Mouse (Mus musculus): ENCODE measurements around the gene Bsn.

The Bsn gene

GRCm38 (mm10) chr9:108125731-108126130 lies 64.5 kb downstream of the Bsn start:
- peak; percentile 44 for DNase-seq (ENCODE audit: low spot score)

- no peak for DNase-seq (ENCODE audit: low spot score)
These were observed 66.3 kb downstream of the Bsn start for GRCm38 (mm10) chr9:108123916-108124315.

GRCm38 (mm10) chr9:108121170-108121969 lies 68.8 kb downstream of the Bsn start:
- DNase-seq (ENCODE audit: low spot score) = no peak

GRCm38 (mm10) chr9:108120671-108121070 lies 69.5 kb downstream of the Bsn start:
- no peak for DNase-seq (ENCODE audit: low spot score)

GRCm38 (mm10) chr9:108119891-108120411 lies 70.2 kb downstream of the Bsn start:
- DNase-seq (ENCODE audit: low spot score) = no peak

- DNase-seq (ENCODE audit: low spot score) = no peak
These were observed 73.0 kb downstream of the Bsn start for GRCm38 (mm10) chr9:108117143-108117542.

- no peak for DNase-seq (ENCODE audit: low spot score)
These were observed 74.7 kb downstream of the Bsn start for GRCm38 (mm10) chr9:108115290-108116077.

DNA sequence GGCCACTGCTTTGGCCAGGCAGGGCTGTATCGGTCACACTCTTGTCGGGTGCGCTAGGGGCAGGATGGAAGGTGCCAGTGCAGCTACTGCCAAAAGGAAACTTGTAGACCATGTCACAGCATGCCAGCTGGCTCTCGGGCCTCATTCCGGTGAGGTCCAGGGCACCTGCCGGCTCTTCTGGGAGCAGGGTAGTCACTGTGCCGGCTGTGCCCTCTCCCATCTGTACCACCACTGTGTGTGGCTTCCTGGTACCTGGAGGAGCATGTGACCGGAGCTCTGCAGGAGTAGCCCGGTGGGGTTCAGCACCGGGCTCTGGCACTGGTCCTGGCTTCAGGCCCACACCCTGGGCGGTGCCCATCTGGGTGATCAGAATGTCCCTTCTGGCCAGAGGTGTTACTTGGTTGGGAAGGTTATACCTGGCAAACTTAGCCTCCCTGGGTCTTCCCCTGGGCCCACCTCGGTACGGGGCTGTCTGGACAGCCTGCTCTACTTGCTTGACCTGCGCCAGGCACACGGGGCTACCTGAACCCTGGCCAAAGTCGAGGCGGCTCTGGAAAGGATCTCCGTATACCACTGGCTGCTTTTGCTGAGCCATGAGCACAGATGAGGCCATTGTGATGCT lies 77.4 kb downstream of the Bsn start:
- no peak for DNase-seq (ENCODE audit: low spot score)

- DNase-seq (ENCODE audit: low spot score) = no peak
These were observed 78.5 kb downstream of the Bsn start for GRCm38 (mm10) chr9:108111593-108112121.

GRCm38 (mm10) chr9:108111101-108111592 lies 79.0 kb downstream of the Bsn start:
- DNase-seq (ENCODE audit: low spot score) = no peak

- DNase-seq (ENCODE audit: low spot score) = no peak
These were observed 80.0 kb downstream of the Bsn start for GRCm38 (mm10) chr9:108110160-108110559.

- no peak for DNase-seq (ENCODE audit: low spot score)
These were observed 82.3 kb downstream of the Bsn start for GRCm38 (mm10) chr9:108107867-108108266.

DNA sequence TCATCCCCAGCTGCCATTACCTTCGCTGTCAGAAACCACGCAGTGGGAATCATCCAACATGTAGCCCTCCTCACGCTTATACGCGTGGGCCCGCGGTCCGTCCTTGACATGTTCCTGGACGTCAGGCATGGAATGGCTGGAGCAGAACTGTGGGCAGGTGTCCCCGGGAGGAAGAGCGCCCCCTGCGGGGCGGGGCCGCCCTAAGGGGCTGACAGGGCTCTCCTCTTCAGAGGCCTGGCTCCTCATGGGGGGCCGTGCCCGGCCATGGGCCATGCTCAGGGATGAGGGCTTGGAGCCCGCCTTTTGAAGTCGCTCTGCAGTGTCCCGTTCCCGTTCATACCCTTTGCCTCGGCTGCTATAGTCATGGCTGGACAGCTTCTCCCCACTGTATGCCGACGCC lies 84.1 kb downstream of the Bsn start:
- no peak for DNase-seq (ENCODE audit: low spot score)

DNA sequence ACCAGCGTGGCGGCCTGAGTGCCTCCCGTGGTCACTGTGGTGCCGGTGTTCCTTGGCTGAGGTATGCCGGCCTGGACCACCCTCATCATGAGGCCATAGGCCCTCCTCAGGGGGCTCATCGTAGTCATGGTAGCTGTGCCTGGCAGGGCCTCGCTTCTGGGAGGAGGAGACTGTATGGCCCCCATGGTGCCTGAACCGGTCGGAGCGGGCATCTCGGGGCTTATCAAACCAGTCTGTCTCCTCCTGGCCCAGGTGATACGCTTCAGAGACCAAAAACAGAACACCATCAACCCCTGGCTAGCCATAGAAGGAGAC lies 84.7 kb downstream of the Bsn start:
- no peak for DNase-seq (ENCODE audit: low spot score)

- DNase-seq (ENCODE audit: low spot score) = no peak
These were observed 85.2 kb downstream of the Bsn start for GRCm38 (mm10) chr9:108104766-108105548.

DNA sequence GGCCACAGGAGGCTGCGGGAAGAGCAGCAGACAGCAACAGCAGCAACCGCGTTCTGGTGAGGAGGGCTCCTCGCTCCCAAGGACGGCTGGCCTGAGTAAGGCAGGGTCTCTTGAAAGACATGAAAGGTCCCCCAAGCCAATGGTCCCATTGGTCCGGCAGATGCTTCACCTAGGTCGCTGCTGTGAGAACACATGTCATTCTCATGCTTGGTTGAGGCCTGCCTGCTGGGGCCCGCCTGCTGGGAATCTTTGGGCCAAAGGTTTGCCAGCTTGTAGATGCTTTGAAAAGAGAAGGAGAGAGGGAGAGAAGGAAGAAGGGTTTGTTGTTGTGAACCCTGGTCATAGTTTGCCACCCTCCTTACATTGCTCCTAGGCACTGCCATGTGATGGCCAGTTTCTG lies 90.6 kb downstream of the Bsn start:
- no peak for DNase-seq (ENCODE audit: low spot score)

DNA sequence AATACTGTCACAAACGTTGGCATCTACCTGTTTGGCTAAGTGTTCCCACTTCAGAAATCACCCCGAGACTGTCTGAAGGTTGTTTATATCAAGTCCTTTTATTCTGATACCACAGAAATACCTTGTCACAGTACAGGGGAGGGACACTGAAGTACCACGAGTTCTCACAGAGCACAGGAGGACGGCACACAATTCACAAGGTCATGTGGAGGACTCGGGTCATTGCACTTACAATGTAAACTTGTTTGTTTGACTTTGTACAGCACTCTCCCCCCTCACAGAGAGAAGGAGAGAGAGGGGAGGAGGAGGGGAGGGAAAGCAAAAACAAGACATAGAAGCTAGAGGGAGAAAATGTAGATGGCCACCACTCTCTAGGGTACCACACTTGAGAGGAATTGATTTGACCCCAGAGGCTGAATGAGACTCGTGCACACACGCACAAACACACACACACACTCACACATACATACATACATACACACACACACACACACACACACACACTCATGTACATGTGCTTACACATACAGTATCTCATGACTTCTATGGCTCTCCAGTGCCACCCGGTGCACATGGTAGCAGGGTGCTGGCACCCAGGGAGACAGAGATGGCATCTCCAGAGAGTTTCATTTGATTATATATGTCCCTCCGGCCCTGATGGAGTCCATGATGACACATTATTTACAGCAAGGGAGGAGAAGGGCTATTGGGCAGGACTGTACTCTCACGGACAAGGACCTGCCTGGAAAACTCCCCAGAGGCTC lies 94.1 kb downstream of the Bsn start:
- DNase-seq (ENCODE audit: low spot score) = no peak

- peak; percentile 79 for DNase-seq (ENCODE audit: low spot score)
These were observed 94.7 kb downstream of the Bsn start for GRCm38 (mm10) chr9:108095518-108095917.

- no peak for DNase-seq (ENCODE audit: low spot score)
These were observed 95.2 kb downstream of the Bsn start for GRCm38 (mm10) chr9:108094998-108095411.

DNA sequence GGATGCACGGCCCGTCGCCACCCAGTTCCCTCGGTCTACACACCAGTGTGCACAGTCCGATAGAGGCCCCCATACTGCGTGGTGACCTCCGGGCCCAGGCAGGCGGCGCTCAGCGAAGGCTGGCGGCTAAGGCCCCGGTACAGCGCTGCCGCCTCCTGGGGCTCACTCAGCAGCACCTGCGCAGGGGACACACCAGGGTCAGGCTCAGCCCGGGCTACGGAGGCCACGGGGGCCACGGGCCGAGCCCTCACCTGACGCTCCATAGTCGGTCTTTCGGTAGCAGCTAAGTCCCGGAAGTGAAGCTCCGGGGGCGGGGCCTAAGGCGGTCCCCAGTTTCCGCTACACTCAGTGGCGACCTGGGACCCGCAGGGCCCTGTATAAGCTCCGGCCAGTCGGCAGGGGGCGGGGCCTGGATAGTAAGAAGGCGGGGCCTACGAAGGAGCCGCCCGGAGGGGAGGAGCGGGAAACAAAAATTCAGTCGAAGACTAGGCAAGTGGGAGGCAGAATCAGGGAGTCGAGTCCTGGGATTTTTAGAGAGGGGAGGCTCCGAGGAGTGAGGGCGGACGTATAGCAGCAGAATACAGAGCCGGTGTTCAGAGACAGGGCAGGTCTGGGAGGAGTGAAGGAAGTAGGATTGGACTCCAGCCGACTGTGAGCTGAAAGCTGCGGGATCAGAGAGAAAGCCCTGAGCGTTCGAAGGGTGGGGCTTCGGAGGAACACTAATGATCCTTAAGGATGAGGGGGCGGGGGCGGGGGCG lies 95.8 kb downstream of the Bsn start, which contains the start of gene Apeh:
Apeh (minus strand) TSS at position 423 of the 758 bp plus-strand sequence.
- DNase-seq (ENCODE audit: low spot score) = peak; percentile 98
